Mouse (Mus musculus) embryonic fibroblast, embryonic 13.5 days (primary cell): Measurements from ENCODE around the gene Ogfrl1.

Source experiments
- CTCF ChIP-seq: IDR thresholded peaks from 2 replicates; pipeline ENCODE4 v1.5.1; 2011; ENCODE audit warnings: mild to moderate bottlenecking, control low read depth, low read length, moderate library complexity, borderline replicate concordance; ENCODE audit not compliant: insufficient read depth
- POLR2A ChIP-seq: IDR thresholded peaks from 2 replicates; pipeline ENCODE4 v1.6.1; 2011; ENCODE audit warnings: low read depth, mild to moderate bottlenecking, control low read depth, low read length, moderate library complexity

GRCm38 (mm10) chr1:23345633-23346032 is 51.9 kb downstream of the Ogfrl1 start:
- TF ChIP-seq POLR2A, result no peak
- no peak for TF ChIP-seq CTCF
